Mouse (Mus musculus) C2C12 (cell line): ENCODE measurements around the gene R3hdm1.

Experiments
- CTCF ChIP-seq: IDR thresholded peaks from one replicate; pipeline ENCODE4 v1.5.1; 2011; ENCODE audit not compliant: control insufficient read depth, insufficient read depth, insufficient read length
- FOSL1 ChIP-seq: IDR thresholded peaks from one replicate; pipeline ENCODE4 v1.8.0; 2011; ENCODE audit warnings: mild to moderate bottlenecking, low read length; ENCODE audit not compliant: poor library complexity, insufficient read depth, severe bottlenecking
- MYOD1 ChIP-seq: IDR thresholded peaks from one replicate; pipeline ENCODE4 v1.6.1; 2011; ENCODE audit warnings: low read depth; ENCODE audit not compliant: control insufficient read depth, insufficient read length
- MYOG ChIP-seq: IDR thresholded peaks from one replicate; pipeline ENCODE4 v1.6.1; 2011; ENCODE audit not compliant: control insufficient read depth, insufficient read length; ENCODE audit errors: extremely low read depth
- USF1 ChIP-seq: IDR thresholded peaks from one replicate; pipeline ENCODE4 v1.6.1; 2011; ENCODE audit warnings: low read depth, mild to moderate bottlenecking, control low read depth, moderate library complexity

GRCm38 (mm10) chr1:128060655-128061344 is 42.3 kb upstream of the R3hdm1 start:
- TF ChIP-seq CTCF (no peak), MYOD1 (no peak), MYOG (no peak), FOSL1 (no peak), USF1 (no peak)
